10 mouse cellular contexts compared by ENCODE assay signal in the genomic region with DNA sequence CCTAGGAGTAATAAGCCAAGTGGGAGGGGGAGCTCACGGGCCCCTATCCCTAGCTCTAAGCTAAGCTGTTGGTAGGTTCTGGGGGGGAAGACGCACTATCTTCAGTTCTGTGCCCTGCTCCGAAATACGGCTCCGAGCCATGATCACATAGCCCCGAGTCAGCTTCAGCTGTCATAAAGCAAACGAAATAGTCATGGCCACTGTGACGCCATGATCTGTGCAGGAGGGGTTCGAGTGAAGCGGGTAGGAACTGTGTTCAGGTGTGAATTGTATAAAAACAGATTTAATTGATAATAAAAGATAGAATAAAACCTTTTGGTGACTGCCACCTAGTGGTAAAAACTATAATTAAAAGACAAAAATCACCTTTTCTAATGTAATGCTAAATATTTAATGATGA. TPM values are rescaled to one million over a fixed set of nuclear protein-coding genes. Genes with fewer than 3 reads are reported as not detected.
DNase-seq lines count a peak whose midpoint lies in the region; ATAC-seq and TF ChIP-seq lines count a peak whose summit lies in the region.
"Had no signal": no experiment of that assay in that cellular context is flagged by ENCODE, and none has a peak within 500 bp of the region (broad histone marks: within the 10 kb centered on the region; RNA-seq: fewer than 3 reads in every experiment).

No protein-coding gene starts in this region.

- H3K36me3 ChIP-seq in liver, postnatal 0 days (replicated peaks; ENCODE audit: insufficient read depth, low read length): no peaks in the 10 kb centered on the region
- no peaks in the 10 kb centered on the region for H3K36me3 ChIP-seq in liver, embryonic 11.5 days (ENCODE audit: control insufficient read depth, insufficient read depth, low read length)
- H3K36me3 ChIP-seq in limb, embryonic 10.5 days: no peaks in the 10 kb centered on the region
- H3K36me3 ChIP-seq: embryonic facial prominence, embryonic 13.5 days had no signal

- no peak overlapping the region for H3K27ac ChIP-seq in liver, postnatal 0 days (ENCODE audit: low read depth)
- no peak overlapping the region for H3K27ac ChIP-seq in liver, embryonic 11.5 days (ENCODE audit: low read depth, low read length)
- no peak overlapping the region for H3K27ac ChIP-seq in limb, embryonic 10.5 days
- H3K27ac ChIP-seq: embryonic facial prominence, embryonic 13.5 days had no signal

- no peak for TF ChIP-seq EP300 in liver, postnatal 0 days (IDR thresholded peaks at IDR 0.05; ENCODE audit: low read depth)

- no peaks in the 10 kb centered on the region for H3K9me3 ChIP-seq in liver, postnatal 0 days (ENCODE audit: low read length)
- H3K9me3 ChIP-seq in liver, embryonic 11.5 days (ENCODE audit: control insufficient read depth, low read length): no peaks in the 10 kb centered on the region
- H3K9me3 ChIP-seq in limb, embryonic 10.5 days (replicated peaks): no peaks in the 10 kb centered on the region
- H3K9me3 ChIP-seq: embryonic facial prominence, embryonic 13.5 days had no signal

- WGBS in liver, postnatal 0 days (ENCODE audit: insufficient replicate concordance): 62% methylated on average over 10 of the region's 10 CpGs
- WGBS in liver, embryonic 11.5 days: 76% methylated on average over 10 of the region's 10 CpGs
- 83% methylated on average over 10 of the region's 10 CpGs for WGBS in limb, embryonic 10.5 days

- ATAC-seq in liver, postnatal 0 days: no peak
- no peak for ATAC-seq in liver, embryonic 11.5 days (replicated peaks; ENCODE audit: low FRiP score)

- H3K4me1 ChIP-seq in liver, postnatal 0 days (ENCODE audit: insufficient read depth): no peaks in the 10 kb centered on the region
- no peaks in the 10 kb centered on the region for H3K4me1 ChIP-seq in liver, embryonic 11.5 days (replicated peaks; ENCODE audit: control insufficient read depth, insufficient read depth, low read length)
- H3K4me1 ChIP-seq in limb, embryonic 10.5 days: no peaks in the 10 kb centered on the region
- H3K4me1 ChIP-seq: embryonic facial prominence, embryonic 13.5 days had no signal

- DNase-seq in liver, postnatal 0 days: no peak
- no peak for DNase-seq in liver, embryonic 11.5 days (ENCODE audit: low spot score)
- peak; percentile 8 for DNase-seq in MN1 (ENCODE audit: low spot score)
- peak; percentile 36 for DNase-seq in cerebellum, adult 9-11 months
- DNase-seq in limb, embryonic 10.5 days (ENCODE audit: low spot score): peak; percentile 32
- DNase-seq in spleen, postnatal 14 days (ENCODE audit: low spot score in 2 of 2): no peak
- DNase-seq in urinary bladder, postnatal 14 days (ENCODE audit: low spot score): no peak
- DNase-seq in adrenal gland, adult 2 months: no peak

- H3K4me2 ChIP-seq in liver, postnatal 0 days (ENCODE audit: low read depth, low read length): no peak overlapping the region
- H3K4me2 ChIP-seq in liver, embryonic 11.5 days: no peak overlapping the region
- H3K4me2 ChIP-seq: embryonic facial prominence, embryonic 13.5 days had no signal

- no peak overlapping the region for H3K4me3 ChIP-seq in liver, postnatal 0 days (ENCODE audit: low read depth, low read length)
- no peak overlapping the region for H3K4me3 ChIP-seq in liver, embryonic 11.5 days (ENCODE audit: low read depth, low read length)
- H3K4me3 ChIP-seq in limb, embryonic 10.5 days: no peak overlapping the region
- H3K4me3 ChIP-seq: embryonic facial prominence, embryonic 13.5 days; myocyte had no signal

- no peak overlapping the region for H3K9ac ChIP-seq in liver, postnatal 0 days (replicated peaks)
- no peak overlapping the region for H3K9ac ChIP-seq in liver, embryonic 11.5 days (ENCODE audit: low read depth, low read length)
- H3K9ac ChIP-seq: embryonic facial prominence, embryonic 13.5 days had no signal

- peak; percentile 41 for TF ChIP-seq CTCF in liver, postnatal 0 days (IDR thresholded peaks at IDR 0.05; ENCODE audit: low read depth)

- no peaks in the 10 kb centered on the region for H3K27me3 ChIP-seq in liver, postnatal 0 days (ENCODE audit: insufficient read depth, low read length)
- no peaks in the 10 kb centered on the region for H3K27me3 ChIP-seq in liver, embryonic 11.5 days (replicated peaks; ENCODE audit: control insufficient read depth, insufficient read depth, low read length)
- no peaks in the 10 kb centered on the region for H3K27me3 ChIP-seq in limb, embryonic 10.5 days (ENCODE audit: low read depth, poor library complexity, severe bottlenecking)
- H3K27me3 ChIP-seq: embryonic facial prominence, embryonic 13.5 days had no signal

RNA-seq across cellular contexts. Expression of a gene that starts 42.4 kb away (rescaled TPM):
- polyA plus RNA-seq in liver, postnatal 0 days (2015; fragmentation: Nextera tagmentation; extraction: Ambion mirVana): 19.5 and 19.9 TPM in 2 replicates
- 53.1 and 53.7 TPM in 2 replicates for polyA plus RNA-seq in liver, embryonic 11.5 days (2014; fragmentation: Nextera tagmentation; extraction: Ambion mirVana)
- 98.4 and 100 TPM in 2 replicates for polyA plus RNA-seq in limb, embryonic 10.5 days (2016; fragmentation: Nextera tagmentation; extraction: Ambion mirVana)
- 10 to 100 TPM; 22.9 to 36.2 TPM for total RNA-seq in adrenal gland, adult 2 months (2021)
- 5.4 and 9.8 TPM in 2 replicates for polyA plus RNA-seq in adrenal gland, adult 2 months (2012; rRNA removed)

Comparison
In these comparisons a context has a peak if more than half of its experiments do, and no peak if none do; other contexts are left out.
1. DNase-seq: peak in MN1 (single experiment), cerebellum, adult 9-11 months (single experiment) and limb, embryonic 10.5 days (single experiment); none in liver, postnatal 0 days (single experiment), liver, embryonic 11.5 days (single experiment), spleen, postnatal 14 days (0 of 2), urinary bladder, postnatal 14 days (single experiment) and adrenal gland, adult 2 months (single experiment).